Mouse (Mus musculus): ENCODE measurements at regions not wholly inside any gene's neighbourhood (a gene's known extent, or its start where the extent isn't known, plus 50 kb on each side); places are given as distances from the start of the nearest gene placed in this dataset.

DNA sequence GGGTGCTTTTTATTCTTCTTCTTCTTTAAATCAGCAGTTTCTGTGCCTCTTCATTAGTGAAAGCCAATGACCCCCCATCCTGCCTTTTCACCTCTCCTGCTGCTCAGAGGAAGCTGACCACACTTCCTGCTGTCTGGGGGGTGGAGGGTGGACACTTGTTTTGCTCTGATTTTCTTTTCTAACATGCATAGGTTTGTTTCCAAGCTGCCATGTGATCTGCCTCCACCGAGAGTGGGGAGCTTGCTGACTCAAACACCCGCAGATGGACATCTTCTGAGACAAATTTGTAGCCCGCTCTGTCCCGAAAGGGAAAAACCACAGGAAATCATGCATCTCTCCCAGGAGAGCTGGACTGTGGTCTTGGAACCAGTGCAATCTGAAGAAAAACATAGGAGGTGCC is 141.3 kb downstream of the Gm826 start:
- DNase-seq (ENCODE audit: low spot score): no peak

DNA sequence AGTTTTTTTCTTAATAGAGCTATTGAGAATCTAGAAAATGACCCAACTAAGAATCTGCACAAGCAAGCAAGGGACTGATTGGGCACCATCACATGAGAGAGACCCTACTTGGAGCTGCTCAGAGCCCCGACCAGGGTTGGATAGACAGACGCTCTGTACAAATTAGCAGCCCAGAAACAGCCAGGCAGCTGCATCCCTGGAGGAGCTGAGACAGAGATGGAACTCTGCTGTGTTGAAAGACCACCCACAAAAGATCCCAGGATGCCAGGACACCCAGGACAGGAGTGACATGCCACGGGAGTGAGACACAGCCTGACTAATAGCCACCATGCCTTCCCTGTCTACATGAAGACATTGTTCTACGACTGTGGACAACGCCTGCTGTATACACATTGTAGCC is 147.9 kb downstream of the Gm826 start:
- no peak for DNase-seq (ENCODE audit: low spot score)

DNA sequence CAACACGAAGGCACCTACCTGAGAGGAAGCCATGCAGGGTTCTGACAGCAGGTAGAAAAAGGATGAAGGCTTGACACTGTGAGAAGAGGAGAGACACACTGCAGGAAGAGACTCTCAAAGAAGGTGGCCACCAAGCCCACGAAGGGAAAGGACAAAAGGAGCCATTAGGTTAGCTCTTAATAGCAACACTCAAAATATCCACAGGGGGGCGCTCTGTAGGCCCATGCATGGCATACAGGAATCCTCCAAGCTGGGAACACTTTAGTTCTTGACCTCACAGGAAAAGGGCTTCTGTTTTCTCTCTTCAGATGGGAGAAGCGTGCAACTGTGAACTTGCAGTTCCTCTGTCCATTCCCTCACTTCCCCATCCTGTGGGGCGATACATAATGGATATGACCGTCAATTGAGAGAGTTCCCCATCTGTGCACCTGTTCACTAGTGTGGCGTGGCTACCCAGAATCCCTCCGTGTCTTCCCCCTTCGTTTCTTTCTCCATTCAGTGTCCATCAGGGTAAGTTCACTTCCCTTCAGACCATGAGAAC is 162.9 kb downstream of the Gm826 start:
- no peak for DNase-seq (ENCODE audit: low spot score)

DNA sequence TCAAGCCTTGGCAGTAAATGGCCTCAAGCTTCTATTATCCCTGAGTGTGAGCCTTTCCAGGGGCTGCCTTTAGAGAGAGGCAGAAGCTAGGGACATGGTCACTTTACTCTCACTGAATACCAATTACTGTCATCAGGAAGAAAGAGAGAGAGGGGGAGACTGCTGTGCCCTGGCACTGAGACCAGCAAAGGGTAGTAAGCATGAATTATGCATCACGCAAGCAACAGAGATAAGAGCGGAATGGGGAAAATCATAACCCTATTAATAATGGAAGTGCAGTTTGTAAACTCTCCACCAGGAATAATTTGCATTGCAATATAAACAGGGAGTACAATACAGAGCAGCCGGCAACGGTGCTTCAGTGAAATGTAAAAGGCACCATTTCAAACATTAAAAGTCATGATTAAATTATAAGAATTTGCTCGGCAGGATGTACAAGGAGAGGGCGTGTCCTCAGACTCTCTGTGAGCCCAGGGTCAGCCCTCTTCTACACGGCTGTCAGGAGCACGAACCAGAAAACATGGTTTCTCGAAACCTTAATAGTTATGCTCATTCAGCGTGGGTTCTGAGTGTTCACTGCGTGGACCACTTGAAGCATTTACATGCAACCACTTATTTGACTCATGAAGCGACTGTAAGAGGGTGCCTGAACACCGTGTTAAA is 175.2 kb downstream of the Gm826 start:
- DNase-seq (ENCODE audit: low spot score): no peak

DNA sequence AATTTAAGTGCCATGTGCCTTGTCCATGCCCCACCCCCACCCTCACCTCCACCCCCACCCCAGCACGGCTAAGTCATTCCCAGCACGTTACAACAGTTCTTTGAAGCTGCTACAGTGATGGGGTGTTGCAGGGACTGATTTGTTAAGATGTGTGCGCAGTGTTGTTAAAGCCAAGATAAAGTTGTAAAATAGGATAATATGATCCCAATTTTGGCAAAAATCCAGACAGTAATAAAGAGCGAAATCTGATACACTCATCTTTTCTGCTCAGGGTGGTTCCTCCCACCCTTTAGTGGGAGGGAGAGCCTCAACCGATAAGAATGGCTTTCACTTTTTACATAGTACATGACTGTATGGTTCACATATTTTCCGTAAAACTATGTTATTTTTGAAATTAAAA is 180.2 kb downstream of the Gm826 start:
- DNase-seq (ENCODE audit: low spot score): no peak

DNA sequence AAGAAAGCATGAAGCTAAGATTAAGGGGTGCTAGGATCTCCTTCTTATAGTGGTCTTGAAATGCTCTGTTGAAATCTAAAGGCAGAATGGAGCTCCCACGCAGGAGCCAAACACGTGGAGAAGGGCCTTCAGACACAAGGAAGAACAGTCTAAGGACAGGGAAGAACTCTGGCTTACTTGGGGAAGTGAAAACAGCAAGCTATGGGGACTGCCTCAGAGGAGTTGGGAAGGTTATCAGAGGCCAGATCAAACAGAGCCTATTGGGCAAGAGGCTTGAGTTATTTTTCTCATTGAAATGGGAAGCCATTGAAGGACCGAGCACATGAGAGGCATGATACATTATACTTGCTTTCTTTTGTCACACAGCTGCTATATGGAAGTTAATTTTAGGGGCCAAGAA is 181.9 kb downstream of the Gm826 start:
- peak; percentile 6 for DNase-seq (ENCODE audit: low spot score)

DNA sequence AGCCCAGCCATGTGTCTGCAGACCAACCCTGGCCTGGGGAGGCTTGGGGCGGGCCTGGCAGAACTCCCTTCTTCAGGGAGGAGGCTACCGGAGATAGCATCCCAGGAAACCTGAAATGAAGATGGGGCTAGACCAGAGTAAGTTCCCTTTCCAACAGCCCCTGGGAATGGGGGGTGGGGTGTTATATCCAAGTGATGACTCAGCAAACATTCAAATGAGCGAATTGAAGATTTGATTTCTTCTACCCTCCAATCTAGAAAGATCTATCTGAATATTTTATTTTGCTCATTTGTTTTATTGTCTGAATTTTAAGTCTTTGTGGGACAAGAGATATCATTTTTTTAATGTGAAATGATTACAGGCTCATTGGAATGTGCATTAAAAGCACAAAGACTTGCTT is 185.0 kb downstream of the Gm826 start:
- no peak for DNase-seq (ENCODE audit: low spot score)

DNA sequence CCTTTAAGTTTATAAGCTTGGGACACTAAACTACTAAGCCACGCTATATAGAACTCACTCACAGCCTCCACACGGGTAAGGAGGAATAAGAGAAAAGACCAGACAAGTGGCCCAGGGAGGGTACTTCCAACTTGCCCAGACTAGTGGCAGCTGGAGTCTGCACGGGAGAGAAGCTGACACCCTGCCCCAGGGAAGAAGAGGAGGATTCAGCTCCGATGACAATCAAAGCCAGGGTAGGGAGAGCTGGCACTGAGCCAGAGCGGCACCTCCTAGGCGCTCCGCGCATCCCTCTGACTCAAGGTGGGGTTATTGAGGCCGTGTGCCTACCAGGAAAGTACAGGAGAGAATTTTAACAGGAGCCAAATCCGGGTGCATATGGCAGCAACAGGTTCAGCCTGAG is 185.4 kb downstream of the Gm826 start:
- DNase-seq (ENCODE audit: low spot score): no peak

DNA sequence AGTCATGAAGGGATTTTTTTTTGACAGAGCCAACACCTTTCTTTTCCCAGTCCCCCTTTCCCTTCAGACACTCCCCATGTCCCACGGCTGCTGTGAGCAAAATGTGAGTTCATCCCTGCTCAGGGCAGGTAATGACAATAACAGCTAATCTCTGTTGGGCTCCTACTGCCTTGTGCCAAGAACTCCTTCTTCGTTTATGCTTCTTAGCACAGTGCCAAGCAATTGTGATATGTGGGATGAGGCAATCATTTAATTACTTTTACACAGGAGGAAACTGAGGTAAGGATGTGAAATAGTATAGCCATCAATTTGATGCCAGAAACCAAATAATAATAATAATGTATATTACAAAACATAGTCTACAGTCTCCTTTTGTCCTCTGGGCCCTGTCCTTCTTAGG is 185.9 kb downstream of the Gm826 start:
- DNase-seq (ENCODE audit: low spot score): no peak

DNA sequence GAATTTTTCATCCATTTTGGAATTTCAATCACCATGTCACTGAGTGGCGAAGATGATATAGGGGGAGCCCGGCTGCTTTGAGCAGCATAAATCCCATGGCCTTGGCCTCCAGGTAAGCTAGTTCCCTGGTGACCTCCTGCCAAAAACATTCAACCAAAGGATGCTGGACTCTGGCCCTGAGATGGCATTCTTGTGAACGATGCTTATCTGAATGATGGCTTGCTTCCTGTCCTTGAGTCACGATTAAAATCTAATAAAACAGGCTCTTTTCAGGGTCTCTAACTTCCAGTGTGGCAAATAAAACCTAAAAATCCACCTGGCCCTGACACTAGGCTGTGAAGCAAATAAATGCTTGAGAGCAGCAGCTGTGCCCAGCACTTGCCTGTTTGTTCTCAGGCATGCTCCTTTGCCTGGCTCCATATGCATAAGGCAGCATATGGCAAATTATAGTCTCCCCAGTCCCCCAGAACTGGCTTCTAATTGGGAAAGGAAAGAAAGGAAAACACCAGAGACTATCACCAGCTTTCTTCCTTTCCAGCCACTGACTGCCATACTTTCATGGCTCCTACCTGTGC is 193.7 kb downstream of the Gm826 start:
- DNase-seq (ENCODE audit: low spot score): no peak

DNA sequence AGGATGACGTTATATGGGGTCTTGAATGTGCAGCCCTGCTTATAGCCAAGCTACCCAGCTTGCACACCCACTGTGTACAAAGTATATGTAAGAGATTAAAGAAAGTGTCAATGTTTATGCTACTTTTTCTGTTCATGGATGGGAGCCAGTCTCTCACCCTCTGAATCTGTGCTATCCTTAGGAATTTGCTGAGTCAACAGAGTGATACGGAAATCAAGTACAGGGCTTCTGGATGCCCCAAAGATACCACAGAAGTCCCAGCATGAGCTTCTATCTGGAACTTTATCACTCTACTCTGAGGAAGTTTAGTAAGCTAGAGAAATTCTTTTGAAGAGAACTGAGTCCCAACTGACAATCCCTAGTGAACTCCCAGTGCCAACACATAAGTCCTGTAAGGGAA is 195.9 kb downstream of the Gm826 start:
- no peak for DNase-seq (ENCODE audit: low spot score)

DNA sequence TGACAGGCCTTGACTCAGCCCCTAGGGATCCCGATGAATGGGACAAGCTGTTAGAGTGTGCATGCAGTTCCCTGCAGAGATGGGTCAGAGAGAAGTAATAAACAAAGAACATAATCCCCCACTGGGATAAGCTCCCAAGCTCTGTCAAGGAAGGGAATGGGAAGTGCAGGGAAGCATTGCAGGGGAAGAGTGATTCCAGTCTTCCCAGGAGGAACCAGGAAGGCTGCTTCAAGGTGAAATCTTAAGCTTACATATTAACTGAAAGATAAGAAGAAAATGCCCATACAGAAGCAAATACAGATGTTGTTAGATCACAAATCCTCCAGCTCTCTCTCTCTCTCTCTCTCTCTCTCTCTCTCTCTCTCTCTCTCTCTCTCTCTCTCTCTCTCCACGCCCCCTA is 202.2 kb downstream of the Gm826 start:
- no peak for DNase-seq (ENCODE audit: low spot score)

DNA sequence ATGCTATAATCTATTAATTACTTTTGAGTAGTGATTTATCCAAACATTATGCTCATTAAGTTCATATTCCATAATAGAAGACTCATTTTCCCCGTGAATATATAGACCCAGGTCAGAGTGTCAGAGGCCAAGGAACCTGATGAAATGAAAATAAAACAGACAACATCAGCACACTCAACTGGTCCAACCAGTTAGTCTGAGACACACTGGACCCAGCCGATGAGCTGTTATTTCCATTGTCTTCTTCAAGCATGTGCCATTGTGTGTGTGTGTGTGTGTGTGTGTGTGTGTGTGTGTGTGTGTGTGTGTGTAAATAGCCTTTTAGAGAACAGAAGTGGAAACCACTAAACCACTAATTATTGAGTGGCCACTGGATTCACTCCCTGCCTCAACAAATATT is 202.6 kb downstream of the Gm826 start:
- DNase-seq (ENCODE audit: low spot score): no peak

DNA sequence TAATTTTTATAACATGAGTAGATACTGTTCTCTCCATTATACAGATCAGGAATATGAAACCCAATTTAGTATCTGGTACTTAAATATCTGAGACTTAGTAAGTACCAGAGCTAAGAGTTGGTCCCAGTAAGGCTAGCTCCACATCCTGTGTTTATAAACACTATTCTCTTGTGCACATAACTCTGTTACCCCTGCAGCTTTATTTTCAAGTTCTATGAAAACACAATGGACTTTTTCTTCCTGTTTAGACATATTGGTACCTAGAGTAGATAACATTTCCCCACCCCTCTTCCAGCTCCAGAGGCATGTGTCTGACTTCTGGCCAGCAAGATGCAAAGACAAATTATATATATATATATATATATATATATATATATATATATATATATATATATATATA is 216.8 kb downstream of the Gm826 start:
- DNase-seq (ENCODE audit: low spot score): no peak

DNA sequence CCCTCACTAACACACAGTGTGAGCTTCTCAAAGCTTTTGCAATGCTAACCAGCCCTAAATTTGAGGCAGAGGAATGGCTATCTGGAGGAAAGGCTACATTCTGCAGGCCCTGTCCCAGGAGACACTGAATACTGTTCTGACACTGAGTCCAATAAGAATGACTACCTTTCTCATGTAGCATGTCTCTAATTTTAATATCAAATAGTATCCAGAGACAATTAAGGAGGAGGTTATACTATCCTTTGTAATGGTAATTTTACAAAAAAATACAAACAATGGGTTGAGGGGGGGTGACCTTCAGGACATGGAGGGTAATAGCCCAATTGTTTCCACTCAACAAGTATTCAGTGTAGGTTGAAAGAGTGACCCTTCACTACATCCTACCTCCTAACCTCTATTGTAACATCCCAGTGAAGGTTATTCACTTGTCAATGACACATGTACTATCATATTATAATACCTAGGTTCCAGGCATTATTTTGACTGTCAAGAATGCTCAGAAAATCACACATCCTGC is 222.7 kb downstream of the Gm826 start:
- DNase-seq (ENCODE audit: low spot score): no peak

DNA sequence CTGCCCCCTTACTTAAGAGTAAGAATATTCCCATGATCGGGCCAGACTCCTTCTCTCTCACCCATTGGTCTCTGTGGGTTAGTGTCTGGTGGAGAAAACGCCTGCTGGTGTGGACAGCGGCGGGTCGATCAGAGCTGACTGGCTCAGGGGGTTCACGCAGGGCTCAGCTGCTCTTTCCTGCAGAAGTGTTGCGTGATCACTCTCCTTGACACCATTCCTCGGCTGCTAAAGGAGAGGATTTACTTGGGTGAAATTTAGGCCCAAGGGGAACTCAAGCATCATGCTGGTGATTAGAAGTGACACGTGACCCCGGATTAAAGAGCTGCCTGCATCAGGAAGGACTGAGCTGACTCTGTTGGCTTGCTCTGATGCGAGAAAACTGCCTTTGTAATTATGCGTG is 240.9 kb downstream of the Gm826 start:
- no peak for DNase-seq (ENCODE audit: low spot score)

DNA sequence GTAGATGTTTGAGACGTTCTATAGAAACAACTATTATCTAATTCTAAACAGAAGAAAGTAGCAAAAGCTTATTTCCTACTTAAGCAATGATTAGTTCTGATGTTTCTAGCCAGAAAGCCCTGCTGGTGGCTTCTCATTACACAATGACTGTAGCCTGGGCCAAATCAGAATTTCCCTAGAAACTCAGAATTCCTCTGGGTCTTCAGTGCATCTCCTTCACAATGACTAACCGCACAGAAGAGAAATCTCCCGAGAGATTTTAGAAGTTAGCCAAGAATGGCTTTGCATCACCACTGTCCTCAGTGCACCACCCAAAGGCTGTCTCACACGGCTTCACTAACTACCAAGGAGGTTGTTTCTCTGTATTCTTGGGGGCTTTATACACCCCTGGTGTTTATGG is 248.0 kb downstream of the Gm826 start:
- DNase-seq (ENCODE audit: low spot score): no peak

DNA sequence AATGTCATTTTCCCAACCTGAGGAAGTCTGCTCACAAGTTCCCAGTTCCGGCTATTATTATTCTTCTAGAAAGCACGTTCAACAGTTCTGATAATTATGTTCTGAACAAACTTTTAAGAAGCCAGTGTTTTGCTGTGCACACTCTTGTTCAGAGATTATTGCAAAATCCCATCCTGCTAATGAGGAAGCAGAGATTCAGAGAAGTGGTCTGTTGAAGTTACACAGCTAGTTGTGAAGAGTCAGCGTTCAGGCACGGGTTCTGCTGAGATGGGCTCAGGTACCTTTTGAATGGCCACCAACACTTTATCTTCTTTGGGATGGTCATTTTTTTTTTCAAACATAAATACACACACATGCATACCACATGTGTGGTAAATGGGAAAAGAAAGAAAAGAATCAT is 250.3 kb downstream of the Gm826 start:
- no peak for DNase-seq (ENCODE audit: low spot score)

DNA sequence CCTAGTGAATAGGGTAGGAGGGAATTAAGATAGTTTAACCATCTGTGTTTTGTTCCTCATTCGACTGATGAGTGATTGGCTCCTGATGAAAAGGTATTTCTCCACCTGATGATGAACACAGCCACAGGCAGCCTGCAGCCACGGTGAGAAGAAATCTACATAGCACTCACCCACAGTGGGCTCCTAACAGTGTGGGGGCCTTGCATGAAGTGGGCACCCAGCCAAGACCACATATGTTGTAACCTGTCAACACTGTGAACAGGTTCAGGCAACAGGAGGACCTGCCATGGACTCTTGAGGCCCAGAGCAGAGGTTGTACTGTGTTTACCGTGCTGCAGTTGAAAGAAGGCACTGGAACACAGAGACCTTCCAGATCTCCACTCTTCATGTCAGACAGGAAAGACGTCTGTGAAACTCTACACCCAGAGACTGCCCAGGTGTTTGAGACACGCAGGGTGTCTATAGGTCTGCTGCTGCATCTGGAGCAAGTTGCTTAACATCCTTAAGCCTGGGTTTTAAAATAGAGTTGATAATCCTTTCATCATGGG is 251.8 kb downstream of the Gm826 start:
- DNase-seq (ENCODE audit: low spot score): no peak

DNA sequence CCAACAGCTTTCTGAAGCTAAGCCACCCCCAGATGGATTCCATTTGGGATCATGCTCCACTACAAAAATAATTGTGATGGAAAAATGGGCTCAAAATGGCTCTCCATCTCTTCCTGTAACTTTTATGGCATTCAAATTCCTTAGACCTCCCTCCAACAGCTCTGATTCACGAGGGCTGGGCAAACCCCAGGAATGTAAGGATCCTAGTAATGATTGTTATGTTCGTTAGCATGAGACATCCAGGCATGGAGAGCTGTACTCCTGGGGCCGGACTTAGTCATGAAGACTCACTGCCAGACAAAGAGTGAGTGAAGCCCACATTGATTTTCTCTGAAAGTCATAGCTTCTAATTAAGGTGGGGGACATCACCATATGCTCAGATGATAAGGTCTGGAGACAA is 258.3 kb downstream of the Gm826 start:
- DNase-seq (ENCODE audit: low spot score): no peak

DNA sequence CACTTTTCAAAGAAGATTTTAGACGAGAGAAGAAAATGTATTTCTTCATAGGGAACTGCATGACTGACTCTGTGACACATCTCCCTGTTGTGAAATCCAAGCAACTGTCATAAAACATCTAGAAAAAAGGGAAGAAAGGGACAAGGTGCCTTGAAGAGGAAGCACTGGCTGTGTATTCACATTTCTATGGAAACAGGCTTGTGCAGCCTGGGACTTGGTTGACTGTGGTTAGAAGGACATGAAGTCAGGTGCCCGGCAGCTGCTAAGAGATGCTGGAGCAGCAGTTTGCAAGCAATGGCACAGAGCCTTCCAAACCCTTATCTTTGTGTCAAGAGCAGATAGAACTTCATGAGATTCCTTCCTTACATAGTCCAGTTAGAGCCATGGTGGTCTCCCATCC is 263.5 kb downstream of the Gm826 start:
- DNase-seq (ENCODE audit: low spot score): no peak

DNA sequence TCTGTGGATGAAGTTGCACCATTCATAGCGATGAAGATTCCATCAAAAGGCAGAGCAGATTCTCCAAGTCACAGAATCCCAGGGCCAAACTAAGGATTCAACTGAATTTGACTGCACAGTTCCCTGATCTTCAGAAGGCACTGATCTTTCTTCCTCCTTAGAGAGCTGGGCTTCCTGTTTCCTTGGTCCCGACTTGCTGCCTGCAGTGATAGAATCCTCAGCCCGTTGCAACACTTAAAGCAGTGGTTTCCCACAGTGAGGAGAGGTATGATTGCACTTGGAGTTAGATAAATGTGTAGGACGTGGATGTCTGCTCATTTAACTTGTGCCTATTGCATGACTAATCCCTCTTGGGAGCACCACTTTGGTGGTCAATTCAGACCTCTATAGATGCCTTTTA is 265.2 kb downstream of the Gm826 start:
- DNase-seq (ENCODE audit: low spot score): no peak

DNA sequence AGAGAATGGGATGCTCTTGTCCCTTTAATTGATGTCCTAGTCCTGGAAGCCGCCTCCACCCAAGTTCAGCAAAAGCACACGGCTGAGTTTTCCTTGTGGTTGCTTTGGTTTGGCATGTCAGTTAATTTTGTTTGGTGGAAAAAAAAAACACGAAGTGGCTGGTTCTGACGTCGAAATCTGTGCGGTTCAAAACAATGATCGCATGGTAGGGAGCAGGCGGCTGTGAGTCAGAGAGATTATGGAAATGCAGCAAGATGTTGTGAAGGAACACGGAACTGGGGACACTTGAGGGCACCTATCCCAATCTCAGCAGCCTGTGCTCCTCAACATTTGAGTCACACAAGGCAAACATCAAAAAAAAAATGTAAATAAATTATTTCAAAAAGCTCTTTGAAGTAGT is 266.1 kb downstream of the Gm826 start:
- DNase-seq (ENCODE audit: low spot score): no peak

All from left cerebral cortex, adult 11 months (tissue).